Mouse (Mus musculus) liver, embryonic 12.5 days (tissue): Measurements from ENCODE around the gene Tex35. TPM values are rescaled to one million over a fixed set of nuclear protein-coding genes. Genes with fewer than 3 reads are reported as not detected.

Source experiments
- ATAC-seq: fragments of 200-750 bp; cut with Nextera tagmentation; 2 replicates; pipeline ENCODE4 v1.8.0; 2017; ENCODE audit warnings: moderate number of reproducible peaks, mild to moderate bottlenecking, moderate library complexity
- H3K27ac ChIP-seq: fragments of 300-500 bp; sonication (generic); 2 replicates; pipeline ENCODE4 v1.5.1; 2016; ENCODE audit warnings: mild to moderate bottlenecking
- H3K27me3 ChIP-seq: fragments of 300-500 bp; sonication (generic); replicated peaks from 2 replicates; pipeline ENCODE4 v1.6.1; 2016; ENCODE audit warnings: mild to moderate bottlenecking, moderate library complexity
- H3K36me3 ChIP-seq: fragments of 300-500 bp; sonication (generic); 2 replicates; pipeline ENCODE4 v1.6.1; 2016; ENCODE audit warnings: mild to moderate bottlenecking, moderate library complexity
- H3K4me1 ChIP-seq: fragments of 300-500 bp; sonication (generic); 2 replicates; pipeline ENCODE4 v1.6.1; 2016
- H3K4me2 ChIP-seq: fragments of 300-500 bp; sonication (generic); 2 replicates; pipeline ENCODE4 v1.6.1; 2016; ENCODE audit warnings: mild to moderate bottlenecking, moderate library complexity
- H3K4me3 ChIP-seq: fragments of 300-500 bp; sonication (generic); 2 replicates; pipeline ENCODE4 v1.5.1; 2016; ENCODE audit warnings: mild to moderate bottlenecking, moderate library complexity
- H3K9ac ChIP-seq: fragments of 300-500 bp; sonication (generic); 2 replicates; pipeline ENCODE4 v1.6.1; 2016; ENCODE audit warnings: mild to moderate bottlenecking, moderate library complexity
- H3K9me3 ChIP-seq: fragments of 300-500 bp; sonication (generic); replicated peaks from 2 replicates; pipeline ENCODE4 v1.6.1; 2016; ENCODE audit warnings: mild to moderate bottlenecking, moderate library complexity
- WGBS: fragments of 180-500 bp; shearing (Covaris S2); methylation state at CpG from one replicate; pipeline ENCODE4 v1.1.7; 2016; ENCODE audit not compliant: insufficient replicate concordance; 5-methylcytosine and 5-hydroxymethylcytosine counted together
- polyA plus RNA-seq: library from polyadenylated mRNA; unstranded; fragments of >200 nt; fragmentation: Nextera tagmentation; extraction: Ambion mirVana; gene quantifications from 2 replicates; pipeline ENCODE4 v1.2.1, GENCODE M21; 2016

The Tex35 gene
- polyA plus RNA-seq, result not detected in 2 replicates

- ATAC-seq, result no peak
- Histone ChIP-seq H3K27ac (no peak within 1 kb of the TSS), H3K4me1 (no peaks in the 10 kb centered on the region), H3K36me3 (no peaks in the 10 kb centered on the region), H3K4me2 (no peak within 1 kb of the TSS), H3K9me3 (no peaks in the 10 kb centered on the region), H3K27me3 (no peaks in the 10 kb centered on the region), H3K9ac (no peak within 1 kb of the TSS), H3K4me3 (no peak within 1 kb of the TSS)
- WGBS, result 56% methylated on average over 4 of the region's 4 CpGs
These were observed at the start of gene Tex35 for GRCm38 (mm10) chr1:157108580-157108979. Gene Tex35 (minus strand): TSS chr1:157108680.

DNA sequence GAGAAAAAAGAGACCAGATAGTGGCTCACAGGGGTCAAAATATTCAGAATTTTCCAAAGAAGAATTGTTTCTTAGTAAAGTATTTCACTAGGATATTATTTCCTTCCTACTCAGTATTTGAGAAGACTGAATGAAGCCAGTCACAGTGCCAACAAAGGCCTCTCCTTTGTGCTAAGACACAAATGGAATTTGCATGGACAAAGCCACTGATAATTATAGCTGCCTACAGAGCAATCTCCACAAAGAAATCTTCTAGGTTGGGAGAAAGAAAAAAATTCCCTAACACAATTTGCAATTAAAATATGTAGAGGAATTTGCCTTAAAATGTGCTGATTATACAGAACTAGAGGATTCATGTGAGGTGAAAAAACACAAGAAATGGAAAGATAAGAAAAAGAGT, 45.3 kb upstream of the Tex35 start:
- Histone ChIP-seq H3K4me1 (no peaks in the 10 kb centered on the region), H3K36me3 (peaks cover 5% of the 10 kb centered on the region; the same call in 1 of the 2 replicates), H3K27ac (no peak overlapping the region), H3K4me3 (no peak overlapping the region), H3K9me3 (no peaks in the 10 kb centered on the region), H3K27me3 (no peaks in the 10 kb centered on the region), H3K4me2 (no peak overlapping the region), H3K9ac (no peak overlapping the region)
- no peak for ATAC-seq

DNA sequence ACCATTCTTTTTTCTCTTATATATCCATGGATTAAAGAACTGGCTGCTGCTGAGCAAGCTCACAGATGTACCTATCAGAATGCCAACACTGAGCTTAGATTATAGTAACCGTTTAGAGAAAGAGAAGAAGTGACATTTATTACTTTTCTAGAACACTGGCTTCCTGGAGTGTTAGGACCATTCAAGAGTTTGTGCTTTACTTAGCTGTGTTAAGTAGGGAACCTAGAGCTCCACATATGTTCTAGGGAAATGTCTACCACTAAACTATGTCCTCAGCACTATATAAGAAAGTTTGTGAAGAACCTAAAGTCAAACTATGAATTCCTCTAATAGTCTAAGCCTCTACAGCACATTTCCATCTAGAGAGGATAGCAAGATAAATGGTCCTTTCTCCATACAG, 41.6 kb upstream of the Tex35 start:
- no peak overlapping the region for H3K4me2 ChIP-seq
- H3K27me3 ChIP-seq, result no peaks in the 10 kb centered on the region
- no peaks in the 10 kb centered on the region for H3K4me1 ChIP-seq
- no peak for ATAC-seq
- H3K9ac ChIP-seq, result no peak overlapping the region
- H3K36me3 ChIP-seq, result no peaks in the 10 kb centered on the region
- no peak overlapping the region for H3K4me3 ChIP-seq
- no peak overlapping the region for H3K27ac ChIP-seq
- H3K9me3 ChIP-seq, result no peaks in the 10 kb centered on the region
- WGBS, result 73% methylated on average over 1 of the region's 1 CpGs

DNA sequence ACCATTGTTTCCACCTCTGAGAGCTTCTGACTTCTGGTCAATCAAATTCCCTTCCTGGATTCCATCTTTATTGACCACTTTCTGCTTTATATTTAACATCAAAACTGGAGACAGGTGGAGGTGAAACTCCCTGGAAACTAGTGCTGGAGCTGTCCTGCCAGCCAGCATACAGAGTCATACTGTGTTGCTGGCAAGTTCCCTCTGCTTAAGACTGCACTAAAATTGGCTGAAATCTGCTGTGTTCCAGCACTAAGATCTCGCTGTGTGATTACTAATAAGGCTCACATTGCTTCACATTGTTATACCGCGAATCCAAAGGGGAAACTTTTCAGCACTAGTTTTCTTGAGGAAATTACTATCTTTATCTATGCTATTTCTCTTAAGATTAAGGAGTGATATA, 36.1 kb upstream of the Tex35 start:
- Histone ChIP-seq H3K9ac (no peak overlapping the region), H3K27ac (no peak overlapping the region), H3K27me3 (no peaks in the 10 kb centered on the region), H3K9me3 (no peaks in the 10 kb centered on the region), H3K4me2 (no peak overlapping the region), H3K36me3 (no peaks in the 10 kb centered on the region), H3K4me1 (no peaks in the 10 kb centered on the region), H3K4me3 (no peak overlapping the region)
- 87% methylated on average over 3 of the region's 3 CpGs for WGBS
- ATAC-seq, result no peak

- WGBS, result 59% methylated on average over 7 of the region's 7 CpGs
These were observed 34.9 kb upstream of the Tex35 start for GRCm38 (mm10) chr1:157143326-157143932.

GRCm38 (mm10) chr1:157141014-157141413, 32.5 kb upstream of the Tex35 start:
- ATAC-seq, result no peak
- H3K27me3 ChIP-seq, result no peaks in the 10 kb centered on the region
- WGBS, result 83% methylated on average over 3 of the region's 3 CpGs

More at GRCm38 (mm10) chr1:157143326-157143932, 34.9 kb upstream of the Tex35 start:
- no peaks in the 10 kb centered on the region for H3K27me3 ChIP-seq
- no peaks in the 10 kb centered on the region for H3K9me3 ChIP-seq
- no peak for ATAC-seq
- no peak overlapping the region for H3K4me3 ChIP-seq
- H3K36me3 ChIP-seq, result no peaks in the 10 kb centered on the region
- H3K4me2 ChIP-seq, result no peak overlapping the region
- no peak overlapping the region for H3K9ac ChIP-seq
- no peak overlapping the region for H3K27ac ChIP-seq
- H3K4me1 ChIP-seq, result no peaks in the 10 kb centered on the region

DNA sequence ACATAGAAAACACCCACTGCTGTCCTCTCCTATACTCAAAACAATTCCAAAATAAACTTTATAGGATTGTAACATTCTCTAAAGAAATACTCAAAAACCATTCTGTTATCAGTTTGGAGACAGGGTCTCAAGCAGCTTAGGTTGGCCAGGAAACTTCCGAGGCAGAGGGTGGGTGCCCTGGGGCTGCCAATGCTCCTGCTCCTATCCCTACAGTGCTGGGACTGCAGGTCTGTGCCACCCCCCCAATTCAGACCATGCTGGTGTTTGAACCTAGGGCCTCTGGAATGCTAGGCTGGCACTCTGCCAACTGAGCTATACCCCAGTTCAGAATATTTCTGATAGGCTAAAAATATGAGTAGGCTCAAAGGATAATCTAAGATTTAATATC, 29.4 kb upstream of the Tex35 start:
- H3K9me3 ChIP-seq, result no peaks in the 10 kb centered on the region
- no peak overlapping the region for H3K27ac ChIP-seq
- no peaks in the 10 kb centered on the region for H3K36me3 ChIP-seq
- no peak overlapping the region for H3K4me3 ChIP-seq
- no peak for ATAC-seq
- H3K9ac ChIP-seq, result no peak overlapping the region
- no peaks in the 10 kb centered on the region for H3K27me3 ChIP-seq
- WGBS, result 64% methylated on average over 1 of the region's 1 CpGs
- H3K4me1 ChIP-seq, result no peaks in the 10 kb centered on the region
- H3K4me2 ChIP-seq, result no peak overlapping the region

More at GRCm38 (mm10) chr1:157141014-157141413, 32.5 kb upstream of the Tex35 start:
- no peak overlapping the region for H3K9ac ChIP-seq
- no peaks in the 10 kb centered on the region for H3K36me3 ChIP-seq
- no peaks in the 10 kb centered on the region for H3K9me3 ChIP-seq
- no peaks in the 10 kb centered on the region for H3K4me1 ChIP-seq
- H3K4me2 ChIP-seq, result no peak overlapping the region
- no peak overlapping the region for H3K4me3 ChIP-seq
- no peak overlapping the region for H3K27ac ChIP-seq

- 80% methylated on average over 9 of the region's 9 CpGs for WGBS
- Histone ChIP-seq H3K4me2 (no peak overlapping the region), H3K4me1 (no peaks in the 10 kb centered on the region), H3K36me3 (no peaks in the 10 kb centered on the region), H3K27ac (no peak overlapping the region), H3K9me3 (no peaks in the 10 kb centered on the region), H3K9ac (no peak overlapping the region), H3K4me3 (no peak overlapping the region), H3K27me3 (no peaks in the 10 kb centered on the region)
- no peak for ATAC-seq
These were observed 28.8 kb upstream of the Tex35 start for GRCm38 (mm10) chr1:157137132-157137853.

DNA sequence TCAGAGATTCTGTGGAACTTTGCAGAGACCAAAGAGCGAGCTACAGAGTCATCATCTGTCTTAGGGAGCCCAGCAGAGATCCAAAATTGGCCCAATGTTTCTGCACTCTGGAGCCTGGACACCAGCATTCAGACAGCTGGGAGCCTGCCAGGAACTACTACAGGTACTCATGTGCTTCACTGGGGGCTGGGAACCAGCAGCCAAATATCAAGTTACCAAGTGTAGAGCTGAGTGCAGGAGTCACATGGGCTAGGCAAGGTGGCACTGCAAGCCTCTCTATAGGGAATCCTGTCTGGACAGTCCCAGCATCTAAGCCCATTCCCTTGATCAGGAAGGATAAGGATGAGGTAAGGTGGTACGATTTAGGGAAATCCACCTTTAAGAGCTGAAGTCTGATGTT, 19.7 kb upstream of the Tex35 start:
- no peak overlapping the region for H3K4me3 ChIP-seq
- no peaks in the 10 kb centered on the region for H3K4me1 ChIP-seq
- H3K4me2 ChIP-seq, result no peak overlapping the region
- H3K27ac ChIP-seq, result no peak overlapping the region
- ATAC-seq, result no peak
- H3K9ac ChIP-seq, result no peak overlapping the region
- H3K36me3 ChIP-seq, result no peaks in the 10 kb centered on the region
- H3K27me3 ChIP-seq, result no peaks in the 10 kb centered on the region
- 63% methylated on average over 2 of the region's 2 CpGs for WGBS
- H3K9me3 ChIP-seq, result no peaks in the 10 kb centered on the region

GRCm38 (mm10) chr1:157123836-157124235, 15.4 kb upstream of the Tex35 start:
- WGBS, result 53% methylated on average over 3 of the region's 3 CpGs
- Histone ChIP-seq H3K4me2 (no peak overlapping the region), H3K4me3 (no peak overlapping the region), H3K27ac (no peak overlapping the region), H3K9me3 (no peaks in the 10 kb centered on the region), H3K4me1 (no peaks in the 10 kb centered on the region), H3K27me3 (no peaks in the 10 kb centered on the region), H3K36me3 (no peaks in the 10 kb centered on the region), H3K9ac (no peak overlapping the region)
- no peak for ATAC-seq

GRCm38 (mm10) chr1:157119168-157119567, 10.7 kb upstream of the Tex35 start:
- H3K27me3 ChIP-seq, result no peaks in the 10 kb centered on the region

DNA sequence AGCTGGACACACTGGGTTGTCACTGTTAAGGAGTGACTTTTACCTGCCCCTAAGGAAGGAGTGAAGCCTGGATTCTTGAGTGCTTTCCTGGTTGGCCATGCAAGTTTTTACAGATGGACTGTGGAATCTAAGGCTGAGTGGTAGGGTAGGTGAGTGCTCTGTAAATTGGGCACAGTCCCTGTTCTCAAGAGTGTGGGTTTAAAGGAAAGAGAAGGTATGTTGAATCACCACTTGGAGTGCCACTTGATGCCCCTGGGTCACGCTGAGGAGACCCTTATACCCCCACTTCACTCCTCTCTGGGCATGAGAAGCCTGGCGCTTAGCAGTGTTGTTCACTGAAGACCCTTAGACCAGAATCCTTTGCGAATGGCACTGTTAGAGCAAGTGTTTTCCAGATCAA, 9.0 kb upstream of the Tex35 start:
- no peaks in the 10 kb centered on the region for H3K27me3 ChIP-seq
- no peak for ATAC-seq
- H3K36me3 ChIP-seq, result no peaks in the 10 kb centered on the region
- no peaks in the 10 kb centered on the region for H3K4me1 ChIP-seq
- no peak overlapping the region for H3K4me2 ChIP-seq
- no peak overlapping the region for H3K4me3 ChIP-seq
- H3K9ac ChIP-seq, result no peak overlapping the region
- no peaks in the 10 kb centered on the region for H3K9me3 ChIP-seq
- no peak overlapping the region for H3K27ac ChIP-seq
- 71% methylated on average over 3 of the region's 3 CpGs for WGBS

More at GRCm38 (mm10) chr1:157119168-157119567, 10.7 kb upstream of the Tex35 start:
- H3K9ac ChIP-seq, result no peak overlapping the region
- ATAC-seq, result no peak
- H3K4me1 ChIP-seq, result no peaks in the 10 kb centered on the region
- no peaks in the 10 kb centered on the region for H3K9me3 ChIP-seq
- H3K36me3 ChIP-seq, result no peaks in the 10 kb centered on the region
- WGBS, result 64% methylated on average over 6 of the region's 6 CpGs
- no peak overlapping the region for H3K4me3 ChIP-seq
- H3K4me2 ChIP-seq, result no peak overlapping the region
- H3K27ac ChIP-seq, result no peak overlapping the region
